Mouse (Mus musculus): ENCODE data around the gene Zfp418. TPM values are rescaled to one million over a fixed set of nuclear protein-coding genes. Genes with fewer than 3 reads are reported as not detected.
A peak's percentile ranks its signal among the peaks of the same experiment; 100 is the strongest.
"Not testable (repeated sequence)": the region's sequence is repeated elsewhere in the genome, so short reads cannot be mapped to it uniquely, and the experiment has no call there.

Gene Zfp418
- 4.1 and 4.3 TPM in 2 replicates for polyA plus RNA-seq (2012; rRNA removed)

DNA sequence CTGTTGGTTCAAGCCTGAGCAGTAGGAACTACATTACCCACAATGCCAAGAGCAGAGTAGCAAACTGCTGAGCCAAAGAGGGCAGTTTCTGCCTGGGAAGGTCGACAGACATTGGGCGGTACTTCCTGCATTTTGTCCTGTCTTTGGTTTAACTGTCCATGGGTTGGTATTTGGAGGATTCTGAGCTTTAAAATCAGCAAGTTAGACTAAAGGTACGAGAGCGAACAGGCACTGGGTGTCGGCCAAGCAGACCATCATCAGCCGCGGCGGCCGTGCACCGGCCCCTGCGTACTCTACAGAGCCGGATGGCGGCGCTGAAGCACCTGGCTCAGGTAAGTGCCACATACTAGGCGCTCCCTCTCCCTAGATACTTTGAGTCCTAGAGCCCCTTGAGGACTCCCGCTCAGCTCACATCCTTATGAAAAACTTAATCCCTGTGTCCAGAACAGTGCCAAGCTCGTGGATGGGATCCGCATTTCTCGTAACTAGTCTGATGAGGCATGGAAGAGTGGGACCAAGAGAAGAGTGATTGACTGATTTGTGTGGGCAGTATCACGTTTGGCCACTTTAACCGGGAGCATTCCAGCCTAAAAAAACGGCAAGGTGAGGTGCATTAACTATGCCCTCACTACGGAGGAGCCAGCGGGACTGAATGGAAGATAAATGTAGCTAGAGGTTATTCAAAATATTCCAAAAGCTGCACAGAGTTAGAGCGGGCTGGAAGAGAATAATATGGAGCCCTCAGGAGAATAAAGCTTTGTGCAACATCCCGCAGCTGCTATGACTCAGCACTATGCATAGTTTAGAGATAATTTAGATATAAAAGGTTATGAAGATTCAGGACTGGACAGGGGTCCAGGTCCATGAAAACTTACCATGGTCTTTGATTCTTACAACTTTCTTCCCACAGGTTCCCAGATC lies at the start of gene Zfp418:
TSS of gene Zfp418 (plus strand) at position 104 of the 921 bp plus-strand sequence.
- peak; percentile 72 to 83 for DNase-seq
- TF ChIP-seq CTCF (IDR thresholded peaks at IDR 0.05; ENCODE audit: borderline replicate concordance, insufficient read depth, low read depth, low read length) = no peak
- TF ChIP-seq POLR2A (IDR thresholded peaks at IDR 0.05; ENCODE audit: borderline replicate concordance, insufficient read depth, low read length) = peak; percentile 35; the same call in 1 of the 2 replicates
- no peaks in the 10 kb centered on the region for H3K27me3 ChIP-seq (ENCODE audit: control insufficient read depth, insufficient read depth, low read length)
- H3K27ac ChIP-seq (ENCODE audit: insufficient read depth, low read length) = peak within 1 kb of the TSS; percentile 13
- H3K4me1 ChIP-seq (ENCODE audit: control insufficient read depth, insufficient read depth, low read length) = no peaks in the 10 kb centered on the region
- peak within 1 kb of the TSS; percentile 88 for H3K4me3 ChIP-seq (replicated peaks; ENCODE audit: insufficient read depth, low read depth, low read length)
- WGBS = under 1% methylated on average over 26 of the region's 26 CpGs

DNA sequence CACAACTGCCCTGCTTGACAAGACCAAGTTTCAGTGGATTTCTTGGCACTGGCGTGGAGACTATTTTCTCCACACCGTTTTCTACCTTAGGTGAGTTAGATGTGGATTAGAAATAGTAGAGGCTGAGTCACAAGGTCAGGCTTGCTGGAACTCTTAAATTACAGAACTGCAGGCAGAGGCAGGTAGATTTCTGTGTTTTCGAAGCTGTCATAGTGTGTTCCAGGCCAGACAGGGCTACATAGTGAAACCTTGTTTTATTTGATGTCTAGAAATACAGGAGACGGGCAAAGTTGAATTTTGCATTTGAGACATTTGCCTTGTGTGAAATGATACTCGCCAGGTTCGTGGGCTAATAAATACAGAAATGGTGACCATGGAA lies 49.5 kb upstream of the Zfp418 start:
- Histone ChIP-seq H3K4me1 (ENCODE audit: control insufficient read depth, insufficient read depth, low read length) (no peaks in the 10 kb centered on the region; the same call in 1 of the 2 replicates), H3K27ac (ENCODE audit: insufficient read depth, low read length) (no peak overlapping the region), H3K4me3 (replicated peaks; ENCODE audit: insufficient read depth, low read depth, low read length) (peak overlapping the region; percentile 6), H3K27me3 (ENCODE audit: control insufficient read depth, insufficient read depth, low read length) (no peaks in the 10 kb centered on the region)
- no peak for TF ChIP-seq POLR2A (IDR thresholded peaks at IDR 0.05; ENCODE audit: borderline replicate concordance, insufficient read depth, low read length)
- no peak for TF ChIP-seq CTCF (IDR thresholded peaks at IDR 0.05; ENCODE audit: borderline replicate concordance, insufficient read depth, low read depth, low read length)
- 46% methylated on average over 6 of the region's 6 CpGs for WGBS
- no peak for DNase-seq

DNA sequence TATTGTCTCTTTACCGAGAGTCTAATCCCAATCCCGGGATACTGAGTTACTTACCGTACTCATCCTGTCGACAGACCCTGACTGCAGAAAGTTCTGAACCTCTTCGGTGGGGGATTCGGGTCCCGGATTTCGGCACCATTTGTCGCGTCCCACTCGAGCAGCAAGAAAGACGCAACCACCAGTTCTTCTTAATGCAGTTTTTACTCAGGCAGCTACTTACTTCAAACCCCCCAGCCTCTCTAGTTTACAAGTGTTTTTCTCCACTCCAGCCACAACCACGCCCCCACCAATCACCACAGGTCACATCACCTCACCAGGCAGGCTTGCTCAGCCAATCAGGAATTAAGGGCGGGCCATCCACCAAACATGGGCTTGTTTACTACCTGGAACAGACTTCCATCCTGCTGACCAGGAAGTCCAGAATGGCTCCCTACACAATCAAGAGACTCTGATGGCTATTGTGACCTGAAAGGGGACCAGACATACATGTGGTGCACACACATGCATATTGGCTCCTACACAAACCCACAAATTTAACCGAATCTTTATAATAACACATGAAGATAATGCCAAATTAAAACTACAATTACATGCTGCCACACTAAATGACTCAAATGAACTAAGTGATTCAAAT lies 40.5 kb upstream of the Zfp418 start:
- not testable (repeated sequence) for H3K4me3 ChIP-seq (replicated peaks; ENCODE audit: insufficient read depth, low read depth, low read length); DNase-seq; H3K27ac ChIP-seq (ENCODE audit: insufficient read depth, low read length); H3K27me3 ChIP-seq (ENCODE audit: control insufficient read depth, insufficient read depth, low read length); H3K4me1 ChIP-seq (ENCODE audit: control insufficient read depth, insufficient read depth, low read length)
- WGBS = 95% methylated on average over 15 of the region's 15 CpGs

DNA sequence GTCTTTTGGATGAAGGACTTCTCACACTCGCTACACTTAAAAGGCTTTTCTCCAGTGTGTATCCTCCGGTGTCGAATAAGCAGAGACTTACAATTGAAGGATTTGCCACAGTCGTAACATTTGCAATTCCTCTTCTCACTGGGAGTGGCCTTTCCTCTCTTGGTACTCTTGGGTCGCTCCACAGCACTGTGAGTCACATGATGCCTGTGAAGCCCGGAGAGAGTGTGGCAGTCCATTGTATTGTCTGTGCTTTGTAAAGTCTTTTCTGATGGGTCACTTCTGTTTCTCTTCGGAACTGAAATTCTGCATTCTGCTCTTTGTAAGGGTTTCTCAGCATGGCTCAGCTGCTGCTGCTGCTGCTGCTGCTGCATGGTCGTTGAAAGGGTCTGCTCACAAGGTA lies 38.4 kb upstream of the Zfp418 start:
- Histone ChIP-seq H3K4me3 (replicated peaks; ENCODE audit: insufficient read depth, low read depth, low read length) (no peak overlapping the region), H3K27ac (ENCODE audit: insufficient read depth, low read length) (no peak overlapping the region), H3K27me3 (ENCODE audit: control insufficient read depth, insufficient read depth, low read length) (no peaks in the 10 kb centered on the region), H3K4me1 (ENCODE audit: control insufficient read depth, insufficient read depth, low read length) (0 out of 2 replicates have a peak, but pooled peaks cover 2% of the 10 kb centered on the region)
- no peak for DNase-seq
- WGBS = 75% methylated on average over 8 of the region's 8 CpGs
- TF ChIP-seq POLR2A (IDR thresholded peaks at IDR 0.05; ENCODE audit: borderline replicate concordance, insufficient read depth, low read length) = no peak
- TF ChIP-seq CTCF (IDR thresholded peaks at IDR 0.05; ENCODE audit: borderline replicate concordance, insufficient read depth, low read depth, low read length) = no peak

DNA sequence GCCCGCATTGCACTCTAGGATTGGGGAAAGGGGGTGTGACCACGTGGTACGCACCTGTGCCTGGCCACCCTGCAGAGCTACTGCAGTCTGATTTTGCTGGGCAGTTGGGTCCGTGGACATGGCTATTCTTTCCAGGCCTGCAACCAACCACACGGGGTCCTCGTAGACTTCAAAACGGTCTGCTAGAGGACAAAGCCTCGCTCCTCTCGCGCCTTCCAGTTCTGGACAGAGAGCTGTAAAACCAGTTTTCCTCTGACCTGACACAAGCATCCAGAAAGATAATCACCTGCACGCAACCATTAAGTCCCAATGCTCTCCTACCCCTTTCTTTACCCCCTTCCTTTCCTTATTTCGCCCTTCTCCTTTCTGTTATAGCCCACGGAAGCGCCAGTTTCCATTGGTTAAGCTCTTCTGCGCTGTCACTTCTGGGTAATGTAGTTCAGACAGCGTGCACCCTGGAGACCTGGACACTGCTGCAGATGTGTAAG lies 34.7 kb upstream of the Zfp418 start, which contains the start of gene Zfp773:
TSS of gene Zfp773 (minus strand) at position 377 of the 488 bp plus-strand sequence.
- Histone ChIP-seq H3K4me1 (ENCODE audit: control insufficient read depth, insufficient read depth, low read length) (0 out of 2 replicates have a peak, but pooled peaks cover 2% of the 10 kb centered on the region), H3K27me3 (ENCODE audit: control insufficient read depth, insufficient read depth, low read length) (no peaks in the 10 kb centered on the region), H3K27ac (ENCODE audit: insufficient read depth, low read length) (0 out of 2 replicates have a peak within 1 kb of the TSS, but pooled peaks have one; percentile 1), H3K4me3 (replicated peaks; ENCODE audit: insufficient read depth, low read depth, low read length) (peak within 1 kb of the TSS; percentile 80)
- TF ChIP-seq POLR2A (IDR thresholded peaks at IDR 0.05; ENCODE audit: borderline replicate concordance, insufficient read depth, low read length) = peak; percentile 31; the same call in 1 of the 2 replicates
- TF ChIP-seq CTCF (IDR thresholded peaks at IDR 0.05; ENCODE audit: borderline replicate concordance, insufficient read depth, low read depth, low read length) = peak; percentile 55
- WGBS = 4% methylated on average over 16 of the region's 16 CpGs
- DNase-seq = peak; percentile 67 to 74

DNA sequence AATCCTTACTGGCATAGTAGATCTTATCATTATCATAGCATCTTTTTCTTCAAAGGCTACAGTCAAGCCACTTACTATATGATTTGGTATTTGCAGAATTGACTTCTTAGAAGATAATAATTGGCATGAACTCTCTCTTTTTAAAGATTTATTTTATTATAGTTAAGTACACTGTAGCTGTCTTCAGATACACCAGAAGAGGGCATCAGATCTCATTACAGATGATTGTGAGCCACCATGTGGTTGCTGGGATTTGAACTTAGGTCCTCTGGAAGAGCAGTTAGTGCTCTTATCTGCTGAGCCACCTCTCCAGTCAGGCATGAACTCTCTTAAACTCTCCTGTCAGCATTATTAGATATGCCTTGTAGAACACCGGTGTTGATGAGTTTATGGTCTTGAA lies 26.9 kb upstream of the Zfp418 start:
- Histone ChIP-seq H3K27ac (ENCODE audit: insufficient read depth, low read length) (no peak overlapping the region), H3K27me3 (ENCODE audit: control insufficient read depth, insufficient read depth, low read length) (no peaks in the 10 kb centered on the region), H3K4me3 (replicated peaks; ENCODE audit: insufficient read depth, low read depth, low read length) (no peak overlapping the region), H3K4me1 (ENCODE audit: control insufficient read depth, insufficient read depth, low read length) (no peaks in the 10 kb centered on the region)
- TF ChIP-seq CTCF (IDR thresholded peaks at IDR 0.05; ENCODE audit: borderline replicate concordance, insufficient read depth, low read depth, low read length) (no peak), POLR2A (IDR thresholded peaks at IDR 0.05; ENCODE audit: borderline replicate concordance, insufficient read depth, low read length) (no peak)
- DNase-seq = no peak
- WGBS = 87% methylated on average over 1 of the region's 1 CpGs

DNA sequence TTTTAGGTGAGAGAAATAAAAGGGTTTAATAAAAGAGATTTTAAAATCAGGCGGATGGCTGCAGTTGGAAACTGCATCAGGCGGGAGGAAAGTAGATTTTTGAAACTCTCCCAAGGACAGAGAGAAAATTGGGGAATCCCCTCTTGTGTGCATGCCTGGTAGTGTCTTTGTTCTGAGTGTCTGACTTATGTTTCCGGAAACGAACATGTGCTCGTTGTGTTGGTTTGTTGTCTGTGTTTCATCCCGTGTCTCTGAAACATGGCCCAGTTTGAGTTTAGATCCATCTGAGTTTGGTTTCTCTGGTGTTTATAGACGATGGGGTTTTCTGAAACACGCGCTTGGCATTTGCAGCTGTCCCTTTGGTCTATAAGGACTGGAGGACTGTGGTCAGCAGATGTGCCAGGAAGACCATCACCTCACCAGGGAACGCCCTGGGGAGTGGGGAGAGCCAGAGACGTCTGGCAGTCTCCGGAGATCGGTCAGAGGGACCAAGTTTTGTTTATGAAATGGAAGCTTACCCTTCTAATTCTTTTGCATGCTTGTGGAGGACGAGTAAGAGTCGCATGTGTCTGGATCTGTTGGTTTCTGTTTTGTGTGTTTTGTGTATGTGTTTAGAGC lies 25.0 kb upstream of the Zfp418 start:
- no peaks in the 10 kb centered on the region for H3K4me1 ChIP-seq (ENCODE audit: control insufficient read depth, insufficient read depth, low read length)
- WGBS = 87% methylated on average over 15 of the region's 15 CpGs
- H3K4me3 ChIP-seq (replicated peaks; ENCODE audit: insufficient read depth, low read depth, low read length) = no peak overlapping the region
- DNase-seq = no peak
- TF ChIP-seq CTCF (IDR thresholded peaks at IDR 0.05; ENCODE audit: borderline replicate concordance, insufficient read depth, low read depth, low read length) (no peak), POLR2A (IDR thresholded peaks at IDR 0.05; ENCODE audit: borderline replicate concordance, insufficient read depth, low read length) (no peak)
- H3K27ac ChIP-seq (ENCODE audit: insufficient read depth, low read length) = no peak overlapping the region
- no peaks in the 10 kb centered on the region for H3K27me3 ChIP-seq (ENCODE audit: control insufficient read depth, insufficient read depth, low read length)

Data from cerebellum, adult 2 months (tissue).